Mouse (Mus musculus) heart, embryonic 16.5 days (tissue): ENCODE data around the gene Scn11a. TPM values are rescaled to one million over a fixed set of nuclear protein-coding genes. Genes with fewer than 3 reads are reported as not detected.

Source experiments
- ATAC-seq: fragments of 200-750 bp; cut with Nextera tagmentation; replicated peaks from 2 replicates; pipeline ENCODE4 v1.8.0; 2017; ENCODE audit warnings: moderate number of reproducible peaks; ENCODE audit not compliant: insufficient read depth, low FRiP score; ENCODE audit errors: extremely low read depth
- H3K27ac ChIP-seq: fragments of 300-500 bp; sonication (generic); 2 replicates; pipeline ENCODE4 v1.5.1; 2014; ENCODE audit warnings: mild to moderate bottlenecking, low read length, control low read depth, moderate library complexity
- H3K27me3 ChIP-seq: fragments of 300-500 bp; sonication (generic); 2 replicates; pipeline ENCODE4 v1.6.1; 2014; ENCODE audit warnings: low read length, mixed read lengths; ENCODE audit not compliant: control insufficient read depth, insufficient read depth
- H3K36me3 ChIP-seq: fragments of 300-500 bp; sonication (generic); 2 replicates; pipeline ENCODE4 v1.6.1; 2014; ENCODE audit not compliant: control insufficient read depth, insufficient read depth
- H3K4me1 ChIP-seq: fragments of 300-500 bp; sonication (generic); 2 replicates; pipeline ENCODE4 v1.6.1; 2014; ENCODE audit warnings: low read length, mixed read lengths; ENCODE audit not compliant: control insufficient read depth, insufficient read depth
- H3K4me2 ChIP-seq: fragments of 300-500 bp; sonication (generic); 2 replicates; pipeline ENCODE4 v1.6.1; 2014; ENCODE audit warnings: low read depth, mild to moderate bottlenecking, control low read depth, low read length
- H3K4me3 ChIP-seq: fragments of 300-500 bp; sonication (generic); 2 replicates; pipeline ENCODE4 v1.5.1; 2014; ENCODE audit warnings: mild to moderate bottlenecking, control low read depth, low read length
- H3K9ac ChIP-seq: fragments of 300-500 bp; sonication (generic); 2 replicates; pipeline ENCODE4 v1.6.1; 2014; ENCODE audit warnings: low read length, control low read depth
- H3K9me3 ChIP-seq: fragments of 300-500 bp; sonication (generic); replicated peaks from 2 replicates; pipeline ENCODE4 v1.6.1; 2016; ENCODE audit warnings: low read length; ENCODE audit not compliant: control insufficient read depth
- WGBS: fragments of 180-500 bp; shearing (Covaris S2); extraction: QIAGEN DNeasy Blood & Tissue Kit; methylation state at CpG from one replicate; pipeline ENCODE4 v1.1.7; 2014; 5-methylcytosine and 5-hydroxymethylcytosine counted together
- polyA plus RNA-seq: library from polyadenylated mRNA; unstranded; fragments of >200 nt; fragmentation: Nextera tagmentation; extraction: Ambion mirVana; gene quantifications from 2 replicates; pipeline ENCODE4 v1.2.1, GENCODE M21; 2015

Gene Scn11a
- 0.05 TPM in 1 of 2 replicates, not detected in the other for polyA plus RNA-seq

DNA sequence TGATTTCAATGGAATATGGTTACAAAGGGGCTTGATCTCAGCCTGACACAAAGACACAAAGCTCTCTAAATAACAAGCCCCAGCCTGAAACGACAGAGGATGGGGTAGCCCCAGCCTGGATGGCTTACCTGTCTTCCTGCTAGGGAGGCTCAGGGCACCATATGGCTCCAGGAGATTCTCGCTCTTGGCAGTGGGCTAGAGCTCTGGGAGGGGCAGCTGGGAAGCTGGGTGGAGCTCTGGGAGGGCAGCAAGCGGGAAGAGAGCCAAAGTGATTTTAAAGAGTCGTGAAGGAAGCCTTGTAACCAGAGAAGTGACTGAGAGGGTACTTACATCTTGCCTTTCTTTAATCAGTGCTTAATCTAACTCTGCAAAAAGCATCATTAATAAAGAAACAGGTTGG, at the start of gene Scn11a:
Scn11a (minus strand) TSS at position 160 of the 400 bp plus-strand sequence.
- no peaks in the 10 kb centered on the region for H3K36me3 ChIP-seq
- no peak within 1 kb of the TSS for H3K27ac ChIP-seq
- no peak within 1 kb of the TSS for H3K9ac ChIP-seq
- no peak for ATAC-seq
- no peaks in the 10 kb centered on the region for H3K27me3 ChIP-seq
- H3K9me3 ChIP-seq = no peaks in the 10 kb centered on the region
- no peak within 1 kb of the TSS for H3K4me3 ChIP-seq
- no peak within 1 kb of the TSS for H3K4me2 ChIP-seq
- H3K4me1 ChIP-seq = no peaks in the 10 kb centered on the region
- 27% methylated on average over 4 of the region's 4 CpGs for WGBS

DNA sequence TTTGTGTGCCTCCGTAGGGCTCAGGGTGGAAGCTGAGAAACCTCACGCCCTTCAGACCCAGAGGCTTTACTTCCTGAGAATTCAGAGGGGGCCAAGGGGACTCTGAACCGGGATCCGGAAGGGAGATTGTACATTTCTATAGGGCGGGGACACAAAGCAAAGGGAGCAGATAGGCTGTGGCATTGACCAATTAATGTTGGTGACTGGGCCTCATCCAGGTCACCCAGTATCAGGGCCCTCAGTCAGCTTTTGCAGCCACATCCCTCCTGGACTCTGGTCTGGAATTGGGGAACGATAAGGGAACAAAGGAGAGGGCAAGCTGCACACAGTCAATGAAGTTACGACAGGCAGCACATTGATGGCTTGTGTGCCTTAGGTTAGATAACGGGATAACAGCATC, 28.9 kb upstream of the Scn11a start:
- 57% methylated on average over 8 of the region's 8 CpGs for WGBS
- Histone ChIP-seq H3K4me1 (no peaks in the 10 kb centered on the region), H3K36me3 (no peaks in the 10 kb centered on the region), H3K27me3 (no peaks in the 10 kb centered on the region), H3K9ac (no peak overlapping the region), H3K4me3 (no peak overlapping the region), H3K27ac (no peak overlapping the region), H3K4me2 (no peak overlapping the region), H3K9me3 (peaks cover 2% of the 10 kb centered on the region; the same call in 1 of the 2 replicates)
- no peak for ATAC-seq

- H3K9ac ChIP-seq = no peak overlapping the region
- WGBS = 65% methylated on average over 2 of the region's 2 CpGs
- no peak for ATAC-seq
Observed at GRCm38 (mm10) chr9:119853071-119853846, 28.0 kb upstream of the Scn11a start.

DNA sequence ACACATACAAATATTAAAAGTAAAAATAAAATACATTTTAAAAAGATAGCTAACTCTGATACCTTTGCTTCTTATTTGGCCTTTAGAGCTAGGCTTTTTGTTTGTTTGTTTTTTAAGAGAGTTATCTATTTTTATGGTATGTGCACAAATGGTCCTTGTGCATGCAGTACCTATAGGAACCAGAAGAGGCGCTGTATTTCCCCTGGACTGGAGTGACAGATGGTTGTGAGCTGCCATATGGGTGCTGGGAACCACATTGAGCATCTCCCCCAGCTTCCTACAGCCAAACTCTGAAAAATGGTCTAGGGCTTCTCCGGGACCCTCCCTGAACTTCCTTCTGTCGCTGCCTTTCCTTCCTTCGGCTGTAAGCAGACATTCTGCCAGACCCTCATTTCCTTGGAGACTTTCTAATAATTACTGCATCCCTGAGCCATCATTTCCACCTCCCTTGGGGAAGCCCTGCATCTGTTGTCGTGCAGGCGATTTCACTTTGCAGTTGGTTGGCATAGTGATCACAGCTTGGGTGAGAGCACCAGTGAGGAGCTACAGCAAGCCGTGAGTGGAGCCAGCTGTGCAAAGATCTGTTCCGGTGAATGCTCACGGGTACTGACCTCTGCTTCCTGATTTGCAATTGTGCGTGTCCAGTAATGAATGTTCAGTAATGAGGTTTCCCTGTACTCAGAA, 27.2 kb upstream of the Scn11a start:
- 73% methylated on average over 10 of the region's 10 CpGs for WGBS
- no peak overlapping the region for H3K9ac ChIP-seq
- H3K27ac ChIP-seq = no peak overlapping the region
- H3K27me3 ChIP-seq = no peaks in the 10 kb centered on the region
- 0 out of 2 replicates have a peak, but pooled peaks cover 2% of the 10 kb centered on the region for H3K9me3 ChIP-seq
- no peaks in the 10 kb centered on the region for H3K36me3 ChIP-seq
- no peak overlapping the region for H3K4me3 ChIP-seq
- ATAC-seq = no peak
- no peak overlapping the region for H3K4me2 ChIP-seq
- H3K4me1 ChIP-seq = no peaks in the 10 kb centered on the region

More at GRCm38 (mm10) chr9:119853071-119853846, 28.0 kb upstream of the Scn11a start:
- no peak overlapping the region for H3K4me3 ChIP-seq
- no peaks in the 10 kb centered on the region for H3K27me3 ChIP-seq
- no peaks in the 10 kb centered on the region for H3K4me1 ChIP-seq
- H3K36me3 ChIP-seq = no peaks in the 10 kb centered on the region
- no peak overlapping the region for H3K27ac ChIP-seq
- H3K4me2 ChIP-seq = no peak overlapping the region
- peaks cover 2% of the 10 kb centered on the region; the same call in 1 of the 2 replicates for H3K9me3 ChIP-seq

DNA sequence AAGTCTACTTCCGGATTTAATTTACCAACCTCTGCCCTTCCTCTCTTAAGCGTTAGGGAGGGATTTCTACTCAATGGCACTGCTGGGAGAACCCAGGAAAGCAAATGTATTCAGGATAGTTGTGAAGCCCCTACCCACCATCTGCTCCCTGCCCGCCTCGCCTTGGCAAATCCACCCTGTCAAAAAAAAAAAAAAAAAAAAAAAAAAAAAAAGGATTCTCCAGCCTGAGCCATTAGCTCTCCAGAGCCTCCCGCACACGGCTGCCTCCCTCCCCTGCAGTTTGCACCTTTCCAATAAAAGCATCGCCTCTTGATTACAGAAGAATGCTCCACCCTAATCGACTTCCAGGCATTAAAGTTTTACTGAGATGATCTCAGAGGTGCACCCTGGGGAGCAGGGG, 24.0 kb upstream of the Scn11a start:
- Histone ChIP-seq H3K36me3 (no peaks in the 10 kb centered on the region), H3K27ac (no peak overlapping the region), H3K4me2 (no peak overlapping the region), H3K4me1 (no peaks in the 10 kb centered on the region), H3K4me3 (no peak overlapping the region), H3K9ac (no peak overlapping the region), H3K9me3 (no peaks in the 10 kb centered on the region), H3K27me3 (no peaks in the 10 kb centered on the region)
- 15% methylated on average over 8 of the region's 8 CpGs for WGBS
- no peak for ATAC-seq

- Histone ChIP-seq H3K9me3 (no peaks in the 10 kb centered on the region), H3K9ac (no peak overlapping the region), H3K27me3 (no peaks in the 10 kb centered on the region), H3K27ac (no peak overlapping the region), H3K4me1 (no peaks in the 10 kb centered on the region), H3K4me2 (no peak overlapping the region), H3K4me3 (no peak overlapping the region), H3K36me3 (no peaks in the 10 kb centered on the region)
- 38% methylated on average over 7 of the region's 7 CpGs for WGBS
- ATAC-seq = no peak
Observed at GRCm38 (mm10) chr9:119848671-119849070, 23.4 kb upstream of the Scn11a start.

GRCm38 (mm10) chr9:119847187-119847586, 21.9 kb upstream of the Scn11a start:
- WGBS = 72% methylated on average over 6 of the region's 6 CpGs
- ATAC-seq = no peak
- H3K9me3 ChIP-seq = no peaks in the 10 kb centered on the region
- no peaks in the 10 kb centered on the region for H3K36me3 ChIP-seq
- no peak overlapping the region for H3K27ac ChIP-seq
- no peaks in the 10 kb centered on the region for H3K27me3 ChIP-seq
- no peak overlapping the region for H3K9ac ChIP-seq
- no peaks in the 10 kb centered on the region for H3K4me1 ChIP-seq
- no peak overlapping the region for H3K4me3 ChIP-seq
- no peak overlapping the region for H3K4me2 ChIP-seq

- Histone ChIP-seq H3K27ac (no peak overlapping the region), H3K4me3 (no peak overlapping the region), H3K4me2 (no peak overlapping the region), H3K9ac (no peak overlapping the region), H3K4me1 (no peaks in the 10 kb centered on the region), H3K27me3 (no peaks in the 10 kb centered on the region), H3K36me3 (no peaks in the 10 kb centered on the region), H3K9me3 (no peaks in the 10 kb centered on the region)
- no peak for ATAC-seq
- WGBS = 47% methylated on average over 5 of the region's 5 CpGs
Observed at GRCm38 (mm10) chr9:119844724-119845123, 19.5 kb upstream of the Scn11a start.

GRCm38 (mm10) chr9:119843549-119843948, 18.3 kb upstream of the Scn11a start:
- Histone ChIP-seq H3K9me3 (no peaks in the 10 kb centered on the region), H3K36me3 (no peaks in the 10 kb centered on the region), H3K4me2 (no peak overlapping the region), H3K27me3 (no peaks in the 10 kb centered on the region), H3K9ac (no peak overlapping the region), H3K4me3 (no peak overlapping the region), H3K4me1 (no peaks in the 10 kb centered on the region), H3K27ac (no peak overlapping the region)
- WGBS = 74% methylated on average over 4 of the region's 4 CpGs
- no peak for ATAC-seq
